Mouse (Mus musculus) liver, postnatal 0 days (tissue): ENCODE measurements around the gene Lbx2. TPM values are rescaled to one million over a fixed set of nuclear protein-coding genes. Genes with fewer than 3 reads are reported as not detected.
A peak's percentile ranks its signal among the peaks of the same experiment; 100 is the strongest.

ENCODE experiments used
- ATAC-seq: fragments of 200-750 bp; cut with Nextera tagmentation; 2 replicates; pipeline ENCODE4 v1.8.0; 2017; ENCODE audit warnings: mild to moderate bottlenecking, moderate library complexity
- DNase-seq: peaks from one replicate; pipeline ENCODE4 v3.0.0-alpha.2; 2016
- H3K27ac ChIP-seq: fragments of 300-500 bp; sonication (generic); 2 replicates; pipeline ENCODE4 v1.5.1; 2014; ENCODE audit warnings: antibody characterized with exemption, moderate library complexity, mild to moderate bottlenecking, low read depth
- H3K27me3 ChIP-seq: fragments of 300-500 bp; sonication (generic); 2 replicates; pipeline ENCODE4 v1.6.1; 2014; ENCODE audit warnings: low read length, control low read depth, mixed read lengths; ENCODE audit not compliant: insufficient read depth
- H3K36me3 ChIP-seq: fragments of 300-500 bp; sonication (generic); replicated peaks from 2 replicates; pipeline ENCODE4 v1.6.1; 2014; ENCODE audit warnings: mild to moderate bottlenecking, control low read depth, low read length, moderate library complexity, mixed read lengths; ENCODE audit not compliant: insufficient read depth
- H3K4me1 ChIP-seq: fragments of 300-500 bp; sonication (generic); 2 replicates; pipeline ENCODE4 v1.6.1; 2014; ENCODE audit warnings: antibody characterized with exemption, mild to moderate bottlenecking, control low read depth; ENCODE audit not compliant: insufficient read depth
- H3K4me2 ChIP-seq: fragments of 300-500 bp; sonication (generic); 2 replicates; pipeline ENCODE4 v1.6.1; 2014; ENCODE audit warnings: low read depth, mild to moderate bottlenecking, low read length, moderate library complexity, mixed read lengths
- H3K4me3 ChIP-seq: fragments of 300-500 bp; sonication (generic); 2 replicates; pipeline ENCODE4 v1.5.1; 2014; ENCODE audit warnings: low read depth, low read length
- H3K9ac ChIP-seq: fragments of 300-500 bp; sonication (generic); replicated peaks from 2 replicates; pipeline ENCODE4 v1.6.1; 2014; ENCODE audit warnings: mild to moderate bottlenecking, moderate library complexity
- H3K9me3 ChIP-seq: fragments of 300-500 bp; sonication (generic); 2 replicates; pipeline ENCODE4 v1.6.1; 2016; ENCODE audit warnings: mild to moderate bottlenecking, control low read depth, low read length, mixed read lengths
- CTCF ChIP-seq: sonication (generic); IDR thresholded peaks from 2 replicates; pipeline ENCODE4 v1.5.1; 2016; ENCODE audit warnings: antibody characterized with exemption, low read depth
- EP300 ChIP-seq: IDR thresholded peaks from 2 replicates; pipeline ENCODE4 v1.6.1; 2016; ENCODE audit warnings: antibody characterized with exemption, low read depth, mild to moderate bottlenecking
- WGBS: fragments of 180-500 bp; shearing (Covaris S2); extraction: QIAGEN DNeasy Blood & Tissue Kit; methylation state at CpG from one replicate; pipeline ENCODE4 v1.1.7; 2014; ENCODE audit not compliant: insufficient replicate concordance; 5-methylcytosine and 5-hydroxymethylcytosine counted together
- polyA plus RNA-seq: library from polyadenylated mRNA; unstranded; fragments of >200 nt; fragmentation: Nextera tagmentation; extraction: Ambion mirVana; gene quantifications from 2 replicates; pipeline ENCODE4 v1.2.1, GENCODE M21; 2015

The Lbx2 gene
- polyA plus RNA-seq, 1 experiment from 2014 or later, result 0.40 TPM

DNA sequence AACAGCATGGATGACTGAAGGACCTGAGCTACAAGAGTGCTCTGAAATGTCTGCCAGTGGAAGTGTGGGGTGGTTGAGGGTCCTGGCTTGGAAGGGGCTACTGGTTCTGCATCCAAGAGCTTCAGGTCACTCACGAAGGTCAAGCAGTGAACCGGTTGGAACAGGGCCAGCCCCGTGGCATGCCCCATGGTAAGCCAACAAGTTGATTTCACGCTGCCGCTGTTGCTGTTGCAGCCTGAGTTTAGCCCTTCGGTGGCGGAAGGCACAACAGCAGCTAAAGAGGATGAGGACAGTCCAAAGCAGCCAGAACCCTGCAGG is 33.5 kb downstream of the Lbx2 start:
- TF ChIP-seq EP300 (no peak), CTCF (no peak)
- 74% methylated on average over 7 of the region's 7 CpGs for WGBS
- DNase-seq (peak; percentile 35), ATAC-seq (no peak)
- peaks cover 11% of the 10 kb centered on the region for H3K36me3 ChIP-seq
- no peaks in the 10 kb centered on the region for H3K9me3 ChIP-seq
- H3K4me2 ChIP-seq, result 0 out of 2 replicates have a peak overlapping the region, but pooled peaks have one; percentile 85
- no peak overlapping the region for H3K27ac ChIP-seq
- H3K4me1 ChIP-seq, result peaks cover 46% of the 10 kb centered on the region
- no peaks in the 10 kb centered on the region for H3K27me3 ChIP-seq
- H3K4me3 ChIP-seq, result no peak overlapping the region
- H3K9ac ChIP-seq, result no peak overlapping the region

DNA sequence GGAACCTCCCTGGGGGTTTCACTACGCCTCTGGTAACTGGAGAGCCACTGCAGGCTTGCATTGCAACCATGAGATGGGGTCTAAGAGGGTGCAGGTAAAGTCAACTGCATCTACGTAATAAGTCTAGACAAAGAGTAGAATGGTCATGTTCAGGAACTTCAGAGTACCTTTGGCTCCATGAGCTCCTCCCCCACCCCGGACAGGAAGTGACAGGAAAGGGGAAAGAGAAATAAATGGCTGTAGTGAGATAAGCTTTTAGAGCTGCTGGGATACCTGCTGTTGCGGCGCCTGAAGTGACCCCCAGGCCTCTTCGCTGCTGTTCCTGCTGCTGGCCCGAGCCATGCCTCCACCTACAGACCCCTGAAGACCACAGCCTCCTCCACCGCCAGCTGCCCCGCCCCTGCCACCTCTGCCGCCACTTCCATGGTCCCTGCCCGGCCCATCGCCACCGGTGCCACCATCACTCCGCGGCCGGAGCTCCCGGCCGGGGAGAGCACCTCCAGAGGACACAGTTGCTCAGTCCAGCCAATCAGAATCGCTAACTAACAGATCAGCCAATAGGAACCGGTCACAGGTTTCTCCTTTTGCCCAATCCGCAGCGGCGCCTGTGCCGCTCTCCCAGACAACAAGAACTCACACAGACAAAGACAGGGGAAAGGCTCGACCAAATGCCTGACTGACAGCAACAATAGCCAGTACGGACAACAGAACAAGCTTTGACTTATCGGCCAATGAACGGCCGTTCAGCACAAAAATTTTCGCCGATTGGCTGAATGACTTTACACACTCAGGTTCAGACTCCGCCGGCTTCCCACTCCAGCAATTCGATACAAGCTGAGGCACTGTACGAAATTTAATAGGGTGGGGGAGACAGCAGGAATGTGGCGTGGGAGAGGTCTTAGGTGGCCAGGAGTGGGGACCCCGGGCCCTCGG is 35.0 kb downstream of the Lbx2 start, which contains the start of gene Wbp1:
Gene Wbp1, minus strand, starts transcription at position 630 of the 933 bp plus-strand sequence.
- peak; percentile 91 for ATAC-seq

GRCm38 (mm10) chr6:83121863-83122710 is 35.9 kb downstream of the Lbx2 start:
- DNase-seq, result no peak
- ATAC-seq, result peak; percentile 36
- 3% methylated on average over 35 of the region's 52 CpGs for WGBS
- Histone ChIP-seq H3K9me3 (no peaks in the 10 kb centered on the region), H3K36me3 (peaks cover 11% of the 10 kb centered on the region), H3K4me1 (peaks cover 40% of the 10 kb centered on the region), H3K27me3 (no peaks in the 10 kb centered on the region), H3K9ac (peak overlapping the region; percentile 78), H3K4me3 (peak overlapping the region; percentile 64), H3K27ac (peak overlapping the region; percentile 77), H3K4me2 (peak overlapping the region; percentile 85)
- TF ChIP-seq EP300 (no peak), CTCF (no peak)

More for the DNA sequence above, 35.0 kb downstream of the Lbx2 start, which contains the start of gene Wbp1:
- peak; percentile 92 for DNase-seq
- 1% methylated on average over 38 of the region's 38 CpGs for WGBS
- H3K4me3 ChIP-seq, result peak within 1 kb of the TSS; percentile 64
- TF ChIP-seq CTCF (no peak), EP300 (no peak)
- H3K27me3 ChIP-seq, result no peaks in the 10 kb centered on the region
- H3K36me3 ChIP-seq, result peaks cover 11% of the 10 kb centered on the region
- peak within 1 kb of the TSS; percentile 78 for H3K9ac ChIP-seq
- H3K4me2 ChIP-seq, result peak within 1 kb of the TSS; percentile 85
- H3K27ac ChIP-seq, result peak within 1 kb of the TSS; percentile 77
- no peaks in the 10 kb centered on the region for H3K9me3 ChIP-seq
- H3K4me1 ChIP-seq, result peaks cover 43% of the 10 kb centered on the region

DNA sequence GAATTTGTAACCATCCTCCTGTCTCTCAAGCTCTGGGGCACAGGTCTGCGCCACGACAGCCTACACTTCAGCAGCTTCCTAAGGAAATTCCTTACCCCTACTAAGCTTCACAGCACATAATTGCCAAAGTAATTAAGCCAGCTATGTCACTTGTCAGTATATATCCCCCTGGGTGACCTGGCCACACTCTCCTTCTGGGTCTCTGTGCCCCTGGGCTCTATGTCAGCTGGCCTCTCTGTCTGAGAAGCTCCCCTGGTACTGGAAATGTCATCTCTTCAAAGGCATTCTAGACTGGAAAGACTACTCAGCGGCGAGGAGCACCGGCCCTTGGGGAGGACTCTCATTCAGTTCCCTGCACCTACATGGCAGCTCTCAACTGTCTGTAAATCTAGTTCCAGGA is 36.8 kb downstream of the Lbx2 start:
- WGBS, result 94% methylated on average over 5 of the region's 5 CpGs
- Histone ChIP-seq H3K27ac (no peak overlapping the region), H3K36me3 (peaks cover 8% of the 10 kb centered on the region), H3K4me3 (no peak overlapping the region), H3K4me2 (peak overlapping the region; percentile 85), H3K27me3 (no peaks in the 10 kb centered on the region), H3K4me1 (peaks cover 40% of the 10 kb centered on the region), H3K9ac (no peak overlapping the region), H3K9me3 (no peaks in the 10 kb centered on the region)
- ATAC-seq, result no peak
- TF ChIP-seq EP300 (no peak), CTCF (no peak)
- no peak for DNase-seq

DNA sequence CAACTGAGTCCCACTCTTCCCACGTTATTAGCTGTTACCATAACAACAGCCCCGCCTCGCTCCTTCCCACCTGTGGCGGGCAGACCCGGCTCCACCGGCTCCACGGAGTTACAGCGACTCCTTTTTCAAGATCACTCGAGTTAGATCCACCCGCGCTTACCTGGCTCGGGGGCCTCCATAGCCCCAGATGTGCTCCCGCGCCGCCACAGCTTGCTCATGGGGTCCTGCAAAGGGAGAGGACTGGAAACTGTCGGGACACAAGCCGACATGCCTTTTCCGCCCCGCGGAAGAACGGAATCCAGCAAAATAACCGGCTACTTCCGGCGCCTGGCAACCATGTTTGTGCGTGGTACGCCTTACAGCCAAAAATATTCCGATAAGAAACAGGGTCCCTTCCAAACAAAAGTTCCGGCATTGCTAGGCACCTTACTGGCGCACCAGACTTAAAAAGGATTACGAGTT is 38.7 kb downstream of the Lbx2 start:
- Histone ChIP-seq H3K36me3 (0 out of 2 replicates have a peak, but pooled peaks cover 3% of the 10 kb centered on the region), H3K9me3 (no peaks in the 10 kb centered on the region), H3K27me3 (no peaks in the 10 kb centered on the region), H3K4me3 (peak overlapping the region; percentile 76), H3K4me1 (peaks cover 37% of the 10 kb centered on the region), H3K27ac (peak overlapping the region; percentile 65), H3K4me2 (peak overlapping the region; percentile 97), H3K9ac (peak overlapping the region; percentile 74)
- peak; percentile 92 for DNase-seq
- WGBS, result under 1% methylated on average over 30 of the region's 30 CpGs
- peak; percentile 20 for ATAC-seq
- no peak for TF ChIP-seq CTCF
- TF ChIP-seq EP300, result peak; percentile 82
